Mouse (Mus musculus) cortical plate, adult 2 months (tissue): ENCODE measurements around the gene Fndc10. TPM values are rescaled to one million over a fixed set of nuclear protein-coding genes. Genes with fewer than 3 reads are reported as not detected.
A peak's percentile ranks its signal among the peaks of the same experiment; 100 is the strongest.
"Not testable (repeated sequence)": the region's sequence is repeated elsewhere in the genome, so short reads cannot be mapped to it uniquely, and the experiment has no call there.

Experiments used
- H3K27ac ChIP-seq: fragments of 200-500 bp; 2 replicates; pipeline ENCODE4 v1.5.1; 2012; ENCODE audit warnings: low read length, control low read depth, inconsistent platforms; ENCODE audit not compliant: insufficient read depth
- H3K4me1 ChIP-seq: fragments of 200-500 bp; 2 replicates; pipeline ENCODE4 v1.6.1; 2011; ENCODE audit warnings: low read length; ENCODE audit not compliant: control insufficient read depth, insufficient read depth
- H3K4me3 ChIP-seq: fragments of 200-500 bp; 2 replicates; pipeline ENCODE4 v1.5.1; 2011; ENCODE audit warnings: mild to moderate bottlenecking, low read length, control low read depth; ENCODE audit not compliant: insufficient read depth
- CTCF ChIP-seq: fragments of 200-500 bp; IDR thresholded peaks from 2 replicates; pipeline ENCODE4 v1.5.1; 2011; ENCODE audit warnings: mild to moderate bottlenecking, control low read depth, low read length; ENCODE audit not compliant: insufficient read depth; ENCODE audit errors: extremely low read depth
- POLR2A ChIP-seq: fragments of 200-500 bp; IDR thresholded peaks from 2 replicates; pipeline ENCODE4 v1.6.1; 2011; ENCODE audit warnings: mild to moderate bottlenecking, low read length, control low read depth; ENCODE audit not compliant: insufficient read depth; ENCODE audit errors: extremely low read depth
- polyA plus RNA-seq: library from polyadenylated mRNA; depleted of rRNA; stranded (reverse); fragments of >200 nt; gene quantifications from 2 replicates; pipeline ENCODE4 v1.2.3, GENCODE M21; 2012

Gene Fndc10
- polyA plus RNA-seq, 1 experiment = 42.8 TPM

- Histone ChIP-seq H3K27ac (no peak overlapping the region), H3K4me1 (no peaks in the 10 kb centered on the region), H3K4me3 (no peak overlapping the region)
- TF ChIP-seq CTCF (no peak), POLR2A (no peak)
These were observed 39.5 kb upstream of the Fndc10 start for GRCm38 (mm10) chr4:155654456-155655298.

GRCm38 (mm10) chr4:155656214-155656751 is 37.9 kb upstream of the Fndc10 start:
- no peak overlapping the region for H3K4me3 ChIP-seq
- H3K4me1 ChIP-seq = no peaks in the 10 kb centered on the region
- TF ChIP-seq CTCF = no peak
- no peak for TF ChIP-seq POLR2A
- H3K27ac ChIP-seq = no peak overlapping the region

- no peaks in the 10 kb centered on the region for H3K4me1 ChIP-seq
- TF ChIP-seq POLR2A (no peak), CTCF (no peak)
- no peak overlapping the region for H3K27ac ChIP-seq
- H3K4me3 ChIP-seq = no peak overlapping the region
These were observed 35.2 kb upstream of the Fndc10 start for GRCm38 (mm10) chr4:155658961-155659360.

GRCm38 (mm10) chr4:155660641-155661040 is 33.5 kb upstream of the Fndc10 start:
- no peak for TF ChIP-seq POLR2A
- no peak for TF ChIP-seq CTCF
- H3K4me3 ChIP-seq = no peak overlapping the region
- H3K4me1 ChIP-seq = no peaks in the 10 kb centered on the region
- no peak overlapping the region for H3K27ac ChIP-seq

- Histone ChIP-seq H3K4me3 (no peak overlapping the region), H3K27ac (no peak overlapping the region), H3K4me1 (peaks cover 3% of the 10 kb centered on the region)
- TF ChIP-seq CTCF (no peak), POLR2A (no peak)
These were observed 27.2 kb upstream of the Fndc10 start for GRCm38 (mm10) chr4:155666903-155667302.

GRCm38 (mm10) chr4:155668689-155669597 is 25.2 kb upstream of the Fndc10 start, which contains the start of gene Mib2:
Gene Mib2, minus strand, starts transcription at chr4:155669198.
- Histone ChIP-seq H3K4me1 (peaks cover 3% of the 10 kb centered on the region), H3K4me3 (peak within 1 kb of the TSS; percentile 50), H3K27ac (peak within 1 kb of the TSS; percentile 70)
- TF ChIP-seq CTCF (no peak), POLR2A (0 out of 2 replicates have a peak, but pooled peaks have one; percentile 56)

GRCm38 (mm10) chr4:155669598-155670075 is 24.5 kb upstream of the Fndc10 start:
- no peak for TF ChIP-seq POLR2A
- no peak for TF ChIP-seq CTCF
- Histone ChIP-seq H3K27ac (no peak overlapping the region), H3K4me3 (peak overlapping the region; percentile 50), H3K4me1 (peaks cover 3% of the 10 kb centered on the region)

- not testable (repeated sequence) for H3K4me3 ChIP-seq, H3K27ac ChIP-seq, H3K4me1 ChIP-seq
These were observed 23.9 kb upstream of the Fndc10 start for GRCm38 (mm10) chr4:155670236-155670635.

GRCm38 (mm10) chr4:155672082-155672481 is 22.1 kb upstream of the Fndc10 start:
- H3K4me1 ChIP-seq = peaks cover 3% of the 10 kb centered on the region
- TF ChIP-seq CTCF = no peak
- TF ChIP-seq POLR2A = no peak
- H3K4me3 ChIP-seq = no peak overlapping the region
- H3K27ac ChIP-seq = no peak overlapping the region

- H3K27ac ChIP-seq = no peak overlapping the region
- no peaks in the 10 kb centered on the region for H3K4me1 ChIP-seq
- TF ChIP-seq POLR2A (no peak), CTCF (peak; percentile 45; the same call in 1 of the 2 replicates)
- H3K4me3 ChIP-seq = no peak overlapping the region
These were observed 18.2 kb upstream of the Fndc10 start for GRCm38 (mm10) chr4:155675991-155676390.

- not testable (repeated sequence) for H3K4me1 ChIP-seq, H3K4me3 ChIP-seq, H3K27ac ChIP-seq
These were observed 10.4 kb upstream of the Fndc10 start for GRCm38 (mm10) chr4:155683670-155684277.

GRCm38 (mm10) chr4:155687764-155688163 is 6.4 kb upstream of the Fndc10 start:
- not testable (repeated sequence) for H3K27ac ChIP-seq, H3K4me1 ChIP-seq, H3K4me3 ChIP-seq
